Mouse (Mus musculus): ENCODE measurements at regions not wholly inside any gene's neighbourhood (a gene's known extent, or its start where the extent isn't known, plus 50 kb on each side); places are given as distances from the start of the nearest gene placed in this dataset.

DNA sequence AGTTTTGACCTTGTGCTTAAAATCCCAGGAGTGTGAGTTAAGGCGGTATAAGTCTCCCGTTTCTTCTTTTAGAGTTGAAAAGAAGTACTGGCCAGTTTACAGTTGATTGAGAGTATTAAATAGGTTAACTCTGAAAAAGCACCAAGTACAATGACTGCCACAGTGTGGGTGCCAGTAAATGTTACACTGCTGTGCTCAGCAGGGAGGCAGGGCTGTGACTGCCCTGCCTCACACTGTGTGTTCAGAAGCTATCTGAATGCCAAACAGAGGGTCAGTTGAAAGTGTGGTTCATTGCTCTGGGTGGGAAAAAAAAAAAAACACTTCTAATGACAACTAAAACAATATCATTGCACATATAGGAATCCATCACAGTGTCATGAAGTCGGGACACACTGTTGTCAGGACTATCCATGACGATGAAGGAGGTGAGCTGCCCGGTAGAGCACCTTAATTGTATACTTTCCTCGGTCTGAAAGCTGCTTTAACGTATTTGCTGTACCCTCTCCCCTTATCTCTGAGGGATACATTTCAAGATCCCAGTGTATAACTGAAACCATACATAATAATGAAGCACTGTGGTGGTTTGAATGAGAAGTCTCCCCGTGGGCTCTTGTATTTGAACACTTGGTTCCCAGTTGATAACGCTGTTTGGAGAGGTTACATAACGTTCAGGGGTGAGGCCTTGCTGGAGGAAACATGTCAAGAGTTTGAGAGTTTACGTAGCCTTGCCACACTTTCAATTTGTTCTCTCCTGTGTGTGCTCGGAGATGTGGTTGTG is 146.9 kb downstream of the Tm2d1 start:
- ATAC-seq (ENCODE audit: insufficient number of reproducible peaks, low FRiP score, low TSS enrichment, low read depth): no peak
- no peak overlapping the region for H3K27ac ChIP-seq (replicated peaks)
- H3K27me3 ChIP-seq: no peaks in the 10 kb centered on the region
- H3K9ac ChIP-seq: no peak overlapping the region
- no peaks in the 10 kb centered on the region for H3K9me3 ChIP-seq (replicated peaks)
- 59% methylated on average over 12 of the region's 12 CpGs for WGBS
- no peaks in the 10 kb centered on the region for H3K4me1 ChIP-seq
- no peak overlapping the region for H3K4me2 ChIP-seq (replicated peaks)
- no peaks in the 10 kb centered on the region for H3K36me3 ChIP-seq
- H3K4me3 ChIP-seq (replicated peaks): no peak overlapping the region

DNA sequence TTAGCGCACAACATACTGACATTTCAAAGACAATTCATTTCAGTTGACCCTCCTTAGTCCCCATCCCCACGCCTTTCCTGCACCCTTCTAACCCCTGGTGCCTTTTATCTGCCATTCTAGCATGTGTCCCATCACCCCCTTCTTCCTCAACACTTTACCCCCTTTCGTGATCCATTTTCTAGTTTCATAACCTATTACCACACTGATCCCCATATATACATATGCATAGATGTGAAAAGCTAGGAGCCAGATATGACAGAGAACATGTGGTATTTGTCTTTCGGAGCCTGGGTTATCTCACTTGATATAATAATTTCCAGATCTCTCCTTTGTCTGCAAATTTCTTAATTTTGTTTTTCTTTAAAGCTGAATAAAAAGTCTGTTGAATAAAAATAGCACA is 154.9 kb downstream of the Tm2d1 start:
- 78% methylated on average over 4 of the region's 4 CpGs for WGBS
- Histone ChIP-seq H3K36me3 (no peaks in the 10 kb centered on the region), H3K9ac (no peak overlapping the region), H3K27ac (replicated peaks) (no peak overlapping the region), H3K9me3 (replicated peaks) (no peaks in the 10 kb centered on the region), H3K4me1 (peaks cover 11% of the 10 kb centered on the region), H3K27me3 (no peaks in the 10 kb centered on the region), H3K4me3 (replicated peaks) (no peak overlapping the region), H3K4me2 (replicated peaks) (no peak overlapping the region)
- ATAC-seq (ENCODE audit: insufficient number of reproducible peaks, low FRiP score, low TSS enrichment, low read depth): no peak

- H3K4me1 ChIP-seq: peaks cover 15% of the 10 kb centered on the region
- ATAC-seq (ENCODE audit: insufficient number of reproducible peaks, low FRiP score, low TSS enrichment, low read depth): no peak
- no peak overlapping the region for H3K4me3 ChIP-seq (replicated peaks)
- H3K27me3 ChIP-seq: no peaks in the 10 kb centered on the region
- no peaks in the 10 kb centered on the region for H3K9me3 ChIP-seq (replicated peaks)
- no peak overlapping the region for H3K27ac ChIP-seq (replicated peaks)
- 62% methylated on average over 7 of the region's 7 CpGs for WGBS
- H3K9ac ChIP-seq: no peak overlapping the region
- no peaks in the 10 kb centered on the region for H3K36me3 ChIP-seq
- H3K4me2 ChIP-seq (replicated peaks): no peak overlapping the region
Observed at GRCm38 (mm10) chr4:98224366-98224765, 158.7 kb downstream of the Tm2d1 start.

DNA sequence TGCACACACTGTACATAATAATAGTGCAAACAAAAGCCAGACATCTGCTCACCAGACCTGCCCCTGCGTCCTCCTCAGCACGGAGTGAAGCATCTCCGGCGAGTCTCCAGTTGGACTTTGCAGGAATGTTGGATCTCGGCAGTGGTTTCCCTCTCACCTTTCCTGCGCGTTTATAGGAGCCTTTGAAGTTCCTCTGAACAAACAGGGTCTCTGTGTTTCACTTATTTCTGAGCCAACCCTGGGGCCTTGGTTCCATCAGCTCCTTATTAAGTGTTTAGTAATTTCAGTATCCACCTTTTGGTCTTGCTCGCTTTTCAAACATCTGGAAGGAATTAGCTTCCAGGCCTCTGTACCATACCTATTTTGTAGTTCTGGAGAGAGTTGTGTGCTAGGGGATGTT is 159.7 kb downstream of the Tm2d1 start:
- Histone ChIP-seq H3K4me3 (replicated peaks) (no peak overlapping the region), H3K4me2 (replicated peaks) (0 out of 2 replicates have a peak overlapping the region, but pooled peaks have one; percentile 13), H3K27ac (replicated peaks) (peak overlapping the region; percentile 68), H3K27me3 (no peaks in the 10 kb centered on the region), H3K4me1 (peaks cover 15% of the 10 kb centered on the region), H3K9me3 (replicated peaks) (no peaks in the 10 kb centered on the region), H3K36me3 (no peaks in the 10 kb centered on the region), H3K9ac (no peak overlapping the region)
- ATAC-seq (ENCODE audit: insufficient number of reproducible peaks, low FRiP score, low TSS enrichment, low read depth): peak; percentile 72; the same call in 1 of the 2 replicates
- WGBS: 20% methylated on average over 8 of the region's 8 CpGs

GRCm38 (mm10) chr4:98221566-98221965 is 161.5 kb downstream of the Tm2d1 start:
- WGBS: 64% methylated on average over 4 of the region's 4 CpGs
- Histone ChIP-seq H3K4me3 (replicated peaks) (no peak overlapping the region), H3K9ac (no peak overlapping the region), H3K27me3 (no peaks in the 10 kb centered on the region), H3K9me3 (replicated peaks) (no peaks in the 10 kb centered on the region), H3K4me2 (replicated peaks) (no peak overlapping the region), H3K36me3 (no peaks in the 10 kb centered on the region), H3K4me1 (peaks cover 15% of the 10 kb centered on the region), H3K27ac (replicated peaks) (no peak overlapping the region)
- no peak for ATAC-seq (ENCODE audit: insufficient number of reproducible peaks, low FRiP score, low TSS enrichment, low read depth)

GRCm38 (mm10) chr4:98215218-98215617 is 167.9 kb downstream of the Tm2d1 start:
- H3K4me1 ChIP-seq: no peaks in the 10 kb centered on the region
- WGBS: 63% methylated on average over 5 of the region's 5 CpGs
- H3K27me3 ChIP-seq: no peaks in the 10 kb centered on the region
- no peak for ATAC-seq (ENCODE audit: insufficient number of reproducible peaks, low FRiP score, low TSS enrichment, low read depth)
- H3K36me3 ChIP-seq: no peaks in the 10 kb centered on the region
- no peak overlapping the region for H3K4me2 ChIP-seq (replicated peaks)
- H3K9ac ChIP-seq: no peak overlapping the region
- no peak overlapping the region for H3K27ac ChIP-seq (replicated peaks)
- no peaks in the 10 kb centered on the region for H3K9me3 ChIP-seq (replicated peaks)
- H3K4me3 ChIP-seq (replicated peaks): no peak overlapping the region

DNA sequence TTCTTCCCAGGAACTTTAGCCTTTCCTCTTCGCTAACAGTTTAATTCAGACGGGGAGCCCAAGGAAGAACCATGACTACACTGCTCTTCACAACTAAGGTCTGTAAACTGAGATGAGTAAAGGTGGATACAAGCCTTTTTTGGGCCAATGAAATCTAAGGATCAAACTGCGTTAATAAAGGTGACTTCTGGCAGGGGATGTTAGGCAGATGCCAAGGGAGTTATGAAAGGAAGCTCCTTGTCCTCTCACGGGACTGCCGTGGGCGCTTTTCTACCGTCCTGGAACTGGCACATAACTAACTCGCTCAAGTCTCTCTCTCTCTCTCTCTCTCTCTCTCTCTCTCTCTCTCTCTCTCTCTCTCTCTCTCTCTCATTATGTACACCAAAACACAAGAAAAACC is 175.7 kb downstream of the Tm2d1 start:
- 84% methylated on average over 8 of the region's 8 CpGs for WGBS

DNA sequence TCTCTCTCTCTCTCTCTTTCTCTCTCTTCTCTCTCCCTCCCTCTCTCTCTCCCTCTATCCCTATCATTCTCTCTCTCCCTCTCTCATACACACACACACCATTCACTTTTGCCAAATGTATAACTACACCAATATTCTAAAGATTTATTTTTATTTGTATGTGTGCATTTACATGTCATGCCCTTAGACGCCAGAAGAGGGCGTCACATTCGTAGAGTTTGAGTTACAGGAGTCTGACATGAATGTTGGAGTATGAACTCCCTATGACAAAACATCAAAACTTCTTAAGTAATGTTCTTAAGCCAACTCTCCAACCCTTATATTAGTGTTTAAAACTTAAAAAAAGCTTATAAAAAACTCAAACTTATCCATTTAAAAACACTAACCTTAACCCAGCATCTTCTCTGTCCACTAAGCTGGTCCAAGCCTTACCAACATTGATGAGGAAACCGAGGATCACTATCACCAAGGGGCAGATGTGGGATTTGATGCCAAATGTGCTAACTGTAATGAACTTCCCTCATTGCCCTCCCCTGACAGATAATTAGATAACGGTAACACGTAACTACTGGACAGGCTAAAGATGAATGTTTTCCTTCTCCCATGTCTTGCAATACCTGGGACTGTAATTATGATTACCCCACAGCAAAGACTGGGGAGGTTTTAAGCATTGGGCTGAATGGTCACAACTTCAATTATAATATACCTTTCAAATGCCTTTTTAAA is 176.7 kb downstream of the Tm2d1 start:
- H3K9ac ChIP-seq: no peak overlapping the region
- ATAC-seq (ENCODE audit: insufficient number of reproducible peaks, low FRiP score, low TSS enrichment, low read depth): no peak
- WGBS: 58% methylated on average over 6 of the region's 6 CpGs
- no peak overlapping the region for H3K27ac ChIP-seq (replicated peaks)
- H3K27me3 ChIP-seq: no peaks in the 10 kb centered on the region
- H3K4me2 ChIP-seq (replicated peaks): no peak overlapping the region
- H3K4me1 ChIP-seq: no peaks in the 10 kb centered on the region
- H3K4me3 ChIP-seq (replicated peaks): no peak overlapping the region
- no peaks in the 10 kb centered on the region for H3K9me3 ChIP-seq (replicated peaks)
- H3K36me3 ChIP-seq: no peaks in the 10 kb centered on the region

More for the DNA sequence above, 175.7 kb downstream of the Tm2d1 start:
- Histone ChIP-seq H3K4me3 (replicated peaks) (no peak overlapping the region), H3K9ac (no peak overlapping the region), H3K4me2 (replicated peaks) (no peak overlapping the region), H3K27ac (replicated peaks) (no peak overlapping the region), H3K9me3 (replicated peaks) (no peaks in the 10 kb centered on the region), H3K36me3 (no peaks in the 10 kb centered on the region), H3K4me1 (no peaks in the 10 kb centered on the region), H3K27me3 (no peaks in the 10 kb centered on the region)
- no peak for ATAC-seq (ENCODE audit: insufficient number of reproducible peaks, low FRiP score, low TSS enrichment, low read depth)

- no peak for ATAC-seq (ENCODE audit: insufficient number of reproducible peaks, low FRiP score, low TSS enrichment, low read depth)
- H3K27ac ChIP-seq (replicated peaks): no peak overlapping the region
- H3K4me1 ChIP-seq: no peaks in the 10 kb centered on the region
- WGBS: 54% methylated on average over 3 of the region's 3 CpGs
- no peaks in the 10 kb centered on the region for H3K27me3 ChIP-seq
- H3K9me3 ChIP-seq (replicated peaks): no peaks in the 10 kb centered on the region
- no peak overlapping the region for H3K4me2 ChIP-seq (replicated peaks)
- no peak overlapping the region for H3K4me3 ChIP-seq (replicated peaks)
- H3K36me3 ChIP-seq: no peaks in the 10 kb centered on the region
- no peak overlapping the region for H3K9ac ChIP-seq
Observed at GRCm38 (mm10) chr4:98203129-98203528, 180.0 kb downstream of the Tm2d1 start.

- Histone ChIP-seq H3K9ac (no peak overlapping the region), H3K4me3 (replicated peaks) (no peak overlapping the region), H3K36me3 (no peaks in the 10 kb centered on the region), H3K4me1 (no peaks in the 10 kb centered on the region), H3K27me3 (no peaks in the 10 kb centered on the region), H3K4me2 (replicated peaks) (no peak overlapping the region), H3K27ac (replicated peaks) (no peak overlapping the region), H3K9me3 (replicated peaks) (no peaks in the 10 kb centered on the region)
- ATAC-seq (ENCODE audit: insufficient number of reproducible peaks, low FRiP score, low TSS enrichment, low read depth): no peak
- WGBS: 82% methylated on average over 2 of the region's 2 CpGs
Observed at GRCm38 (mm10) chr4:98202232-98202631, 180.9 kb downstream of the Tm2d1 start.

GRCm38 (mm10) chr4:98201102-98201501 is 182.0 kb downstream of the Tm2d1 start:
- no peak overlapping the region for H3K4me3 ChIP-seq (replicated peaks)
- WGBS: 72% methylated on average over 3 of the region's 3 CpGs
- no peak for ATAC-seq (ENCODE audit: insufficient number of reproducible peaks, low FRiP score, low TSS enrichment, low read depth)

More at GRCm38 (mm10) chr4:98201102-98201501, 182.0 kb downstream of the Tm2d1 start:
- no peaks in the 10 kb centered on the region for H3K4me1 ChIP-seq
- H3K9me3 ChIP-seq (replicated peaks): no peaks in the 10 kb centered on the region
- no peak overlapping the region for H3K4me2 ChIP-seq (replicated peaks)
- H3K27me3 ChIP-seq: no peaks in the 10 kb centered on the region
- no peak overlapping the region for H3K9ac ChIP-seq
- no peaks in the 10 kb centered on the region for H3K36me3 ChIP-seq
- H3K27ac ChIP-seq (replicated peaks): no peak overlapping the region
